Mouse (Mus musculus): ENCODE data around the gene Trmt1. TPM values are rescaled to one million over a fixed set of nuclear protein-coding genes. Genes with fewer than 3 reads are reported as not detected.

Gene Trmt1
- 25.1 and 33.4 TPM in 2 replicates for polyA plus RNA-seq (2012; ENCODE audit: insufficient read depth, insufficient read length, missing spikeins)

- no peak within 1 kb of the TSS for H3K27ac ChIP-seq (replicated peaks; ENCODE audit: low read depth, low read length)
- peaks cover 15% of the 10 kb centered on the region for H3K4me1 ChIP-seq (ENCODE audit: control insufficient read depth, insufficient read depth, insufficient read length, low read length)
Observed at GRCm38 (mm10) chr8:84686191-84687002, at the start of gene Trmt1. Gene Trmt1 (plus strand): TSS chr8:84686307.

DNA sequence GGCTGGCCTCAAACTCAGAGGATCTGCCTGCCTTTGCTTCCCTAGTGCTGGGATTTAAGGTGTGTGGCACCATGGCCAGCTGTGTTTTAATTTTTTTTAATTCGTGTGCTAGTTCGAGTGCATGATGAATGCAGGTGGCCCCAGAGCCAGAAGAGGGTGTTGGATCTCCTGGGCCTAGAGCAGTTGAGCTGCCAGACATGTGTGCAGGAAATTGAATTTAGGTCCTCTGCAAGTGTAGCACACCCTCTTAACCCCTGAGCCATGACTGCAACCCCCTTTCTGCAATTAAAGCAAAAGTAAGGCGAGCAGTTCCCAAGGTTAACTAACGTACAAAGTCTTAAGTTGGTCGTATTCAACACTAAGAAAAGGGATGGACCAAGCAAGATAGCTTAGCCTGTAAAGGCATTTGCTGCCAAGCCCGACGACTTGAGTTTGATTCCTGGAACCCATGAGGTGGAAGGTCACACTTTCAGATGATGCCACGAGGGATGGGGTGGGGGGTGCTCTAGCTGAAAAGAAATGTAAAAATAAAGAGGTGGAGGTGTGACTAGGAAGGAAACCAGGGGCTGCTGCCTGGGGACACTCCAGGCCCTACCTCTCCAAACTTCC lies 48.1 kb upstream of the Trmt1 start:
- Histone ChIP-seq H3K4me3 (ENCODE audit: insufficient read depth, low read depth, low read length) (peak overlapping the region; percentile 68), H3K4me1 (ENCODE audit: control insufficient read depth, insufficient read depth, insufficient read length, low read length) (peaks cover 7% of the 10 kb centered on the region; the same call in 1 of the 2 replicates), H3K27ac (replicated peaks; ENCODE audit: low read depth, low read length) (peak overlapping the region; percentile 5; the same call in 1 of the 2 replicates)

More at GRCm38 (mm10) chr8:84686191-84687002, at the start of gene Trmt1:
- H3K4me3 ChIP-seq (ENCODE audit: insufficient read depth, low read depth, low read length) = peak within 1 kb of the TSS; percentile 67

DNA sequence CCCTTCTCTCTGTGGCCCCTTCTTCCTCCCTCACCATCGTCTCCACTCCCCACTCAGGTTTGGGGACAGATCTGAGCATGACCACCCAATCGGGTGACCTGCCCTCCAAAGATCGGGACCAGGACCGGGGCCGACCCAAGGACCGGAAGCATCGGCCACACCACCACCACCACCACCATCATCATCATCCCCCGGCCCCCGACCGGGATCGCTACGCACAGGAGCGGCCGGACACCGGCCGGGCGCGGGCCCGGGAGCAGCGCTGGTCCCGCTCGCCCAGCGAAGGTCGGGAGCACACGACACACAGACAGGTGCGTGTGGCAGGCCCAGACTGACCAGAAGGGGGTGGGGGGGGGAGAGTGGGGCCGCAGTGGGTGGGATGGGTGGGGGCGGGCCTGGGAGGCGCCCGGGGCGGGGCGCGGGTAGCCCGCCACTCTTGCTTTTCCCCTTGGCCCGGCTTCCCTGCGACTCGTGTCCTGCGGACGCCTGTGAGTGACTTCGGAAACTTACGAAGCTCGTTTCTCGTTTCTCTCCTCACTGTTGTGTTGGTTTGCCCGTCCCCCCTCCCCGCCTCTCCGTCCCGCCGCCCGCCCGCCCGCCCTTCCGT lies 47.4 kb upstream of the Trmt1 start:
- H3K27ac ChIP-seq (replicated peaks; ENCODE audit: low read depth, low read length) = peak overlapping the region; percentile 63; the same call in 1 of the 2 replicates
- peaks cover 7% of the 10 kb centered on the region; the same call in 1 of the 2 replicates for H3K4me1 ChIP-seq (ENCODE audit: control insufficient read depth, insufficient read depth, insufficient read length, low read length)

GRCm38 (mm10) chr8:84639162-84640009 lies 46.7 kb upstream of the Trmt1 start:
- peak overlapping the region; percentile 67 for H3K4me3 ChIP-seq (ENCODE audit: insufficient read depth, low read depth, low read length)
- H3K4me1 ChIP-seq (ENCODE audit: control insufficient read depth, insufficient read depth, insufficient read length, low read length) = peaks cover 6% of the 10 kb centered on the region; the same call in 1 of the 2 replicates
- H3K27ac ChIP-seq (replicated peaks; ENCODE audit: low read depth, low read length) = peak overlapping the region; percentile 63

More for the DNA sequence above, 47.4 kb upstream of the Trmt1 start:
- peak overlapping the region; percentile 68 for H3K4me3 ChIP-seq (ENCODE audit: insufficient read depth, low read depth, low read length)

GRCm38 (mm10) chr8:84640010-84640588 lies 46.0 kb upstream of the Trmt1 start:
- Histone ChIP-seq H3K4me3 (ENCODE audit: insufficient read depth, low read depth, low read length) (peak overlapping the region; percentile 67), H3K27ac (replicated peaks; ENCODE audit: low read depth, low read length) (no peak overlapping the region), H3K4me1 (ENCODE audit: control insufficient read depth, insufficient read depth, insufficient read length, low read length) (peaks cover 4% of the 10 kb centered on the region; the same call in 1 of the 2 replicates)

GRCm38 (mm10) chr8:84640617-84641294 lies 45.4 kb upstream of the Trmt1 start:
- Histone ChIP-seq H3K4me3 (ENCODE audit: insufficient read depth, low read depth, low read length) (no peak overlapping the region), H3K4me1 (ENCODE audit: control insufficient read depth, insufficient read depth, insufficient read length, low read length) (no peaks in the 10 kb centered on the region; the same call in 1 of the 2 replicates), H3K27ac (replicated peaks; ENCODE audit: low read depth, low read length) (no peak overlapping the region)

GRCm38 (mm10) chr8:84641578-84642361 lies 44.3 kb upstream of the Trmt1 start:
- H3K4me1 ChIP-seq (ENCODE audit: control insufficient read depth, insufficient read depth, insufficient read length, low read length) = no peaks in the 10 kb centered on the region
- H3K27ac ChIP-seq (replicated peaks; ENCODE audit: low read depth, low read length) = no peak overlapping the region
- no peak overlapping the region for H3K4me3 ChIP-seq (ENCODE audit: insufficient read depth, low read depth, low read length)

DNA sequence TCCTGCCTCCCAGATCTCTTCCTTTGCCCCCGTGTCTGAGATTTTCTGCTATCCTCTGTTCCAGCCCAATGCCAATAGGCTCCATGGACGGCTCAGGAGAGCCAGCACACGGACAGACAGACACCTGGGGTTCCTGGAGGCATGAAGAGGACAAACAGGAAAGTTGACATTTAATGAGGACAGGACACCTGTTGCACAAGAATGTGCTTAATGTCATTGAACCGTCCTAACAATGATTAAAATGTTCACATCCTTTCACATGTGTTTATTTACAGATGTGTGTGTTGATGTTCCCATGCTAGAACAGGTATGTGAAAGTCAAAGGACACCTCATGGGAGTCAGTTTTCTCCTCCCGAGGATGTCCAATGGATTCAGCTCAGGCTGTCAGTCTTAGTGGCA lies 43.1 kb upstream of the Trmt1 start:
- no peak overlapping the region for H3K4me3 ChIP-seq (ENCODE audit: insufficient read depth, low read depth, low read length)
- no peak overlapping the region for H3K27ac ChIP-seq (replicated peaks; ENCODE audit: low read depth, low read length)
- H3K4me1 ChIP-seq (ENCODE audit: control insufficient read depth, insufficient read depth, insufficient read length, low read length) = 0 out of 2 replicates have a peak, but pooled peaks cover 5% of the 10 kb centered on the region

DNA sequence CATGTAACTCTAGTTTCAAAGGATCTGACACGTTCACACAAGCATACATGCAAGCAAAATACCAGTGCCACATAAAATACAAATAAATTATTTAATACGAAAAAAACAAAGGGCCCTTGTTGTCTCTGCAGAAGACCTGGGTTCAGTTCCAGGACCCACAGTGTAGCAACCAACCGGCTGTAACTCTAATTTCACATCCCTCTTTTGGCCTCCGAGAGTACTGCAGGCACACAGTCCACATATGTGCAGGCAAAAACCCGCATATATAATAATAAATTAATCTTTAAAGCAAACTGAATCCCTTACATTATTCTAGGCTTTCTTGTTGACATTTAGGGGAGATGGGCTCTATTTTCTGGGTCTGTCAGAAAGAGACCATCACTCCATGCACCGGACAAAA lies 39.3 kb upstream of the Trmt1 start:
- Histone ChIP-seq H3K4me3 (ENCODE audit: insufficient read depth, low read depth, low read length) (no peak overlapping the region), H3K4me1 (ENCODE audit: control insufficient read depth, insufficient read depth, insufficient read length, low read length) (0 out of 2 replicates have a peak, but pooled peaks cover 5% of the 10 kb centered on the region), H3K27ac (replicated peaks; ENCODE audit: low read depth, low read length) (no peak overlapping the region)

- no peak overlapping the region for H3K4me3 ChIP-seq (ENCODE audit: insufficient read depth, low read depth, low read length)
Observed at GRCm38 (mm10) chr8:84647461-84647901, 38.6 kb upstream of the Trmt1 start.

GRCm38 (mm10) chr8:84650213-84650612 lies 35.9 kb upstream of the Trmt1 start:
- Histone ChIP-seq H3K4me3 (ENCODE audit: insufficient read depth, low read depth, low read length) (no peak overlapping the region), H3K27ac (replicated peaks; ENCODE audit: low read depth, low read length) (no peak overlapping the region), H3K4me1 (ENCODE audit: control insufficient read depth, insufficient read depth, insufficient read length, low read length) (0 out of 2 replicates have a peak, but pooled peaks cover 5% of the 10 kb centered on the region)

More at GRCm38 (mm10) chr8:84647461-84647901, 38.6 kb upstream of the Trmt1 start:
- H3K4me1 ChIP-seq (ENCODE audit: control insufficient read depth, insufficient read depth, insufficient read length, low read length) = 0 out of 2 replicates have a peak, but pooled peaks cover 5% of the 10 kb centered on the region
- H3K27ac ChIP-seq (replicated peaks; ENCODE audit: low read depth, low read length) = no peak overlapping the region

- H3K4me1 ChIP-seq (ENCODE audit: control insufficient read depth, insufficient read depth, insufficient read length, low read length) = no peaks in the 10 kb centered on the region; the same call in 1 of the 2 replicates
- H3K27ac ChIP-seq (replicated peaks; ENCODE audit: low read depth, low read length) = no peak overlapping the region
- H3K4me3 ChIP-seq (ENCODE audit: insufficient read depth, low read depth, low read length) = no peak overlapping the region
Observed at GRCm38 (mm10) chr8:84653092-84653631, 32.9 kb upstream of the Trmt1 start.

GRCm38 (mm10) chr8:84654597-84654996 lies 31.5 kb upstream of the Trmt1 start:
- Histone ChIP-seq H3K4me1 (ENCODE audit: control insufficient read depth, insufficient read depth, insufficient read length, low read length) (peaks cover 3% of the 10 kb centered on the region; the same call in 1 of the 2 replicates), H3K27ac (replicated peaks; ENCODE audit: low read depth, low read length) (no peak overlapping the region), H3K4me3 (ENCODE audit: insufficient read depth, low read depth, low read length) (no peak overlapping the region)

Data from brown adipose tissue, adult 24 weeks (tissue).